Mouse (Mus musculus) liver, adult 2 months (tissue): ENCODE measurements around the gene Zfp715. TPM values are rescaled to one million over a fixed set of nuclear protein-coding genes. Genes with fewer than 3 reads are reported as not detected.

Experiments used
- DNase-seq: peaks from one replicate; pipeline ENCODE4 v3.0.0-alpha.2; 2011; ENCODE audit warnings: low read depth, low spot score; ENCODE audit errors: extremely low read depth
- H3K27ac ChIP-seq: fragments of 200-500 bp; replicated peaks from 2 replicates; pipeline ENCODE4 v1.5.1; 2012; ENCODE audit warnings: low read depth, mild to moderate bottlenecking, control low read depth, inconsistent platforms, low read length; ENCODE audit not compliant: insufficient read depth
- H3K27me3 ChIP-seq: fragments of 200-500 bp; 2 replicates; pipeline ENCODE4 v1.6.1; 2012; ENCODE audit warnings: mild to moderate bottlenecking, moderate library complexity, low read length, inconsistent platforms; ENCODE audit not compliant: control insufficient read depth, insufficient read depth
- H3K36me3 ChIP-seq: fragments of 200-500 bp; 2 replicates; pipeline ENCODE4 v1.6.1; 2012; ENCODE audit warnings: low read length, inconsistent platforms; ENCODE audit not compliant: control insufficient read depth, insufficient read depth
- H3K4me1 ChIP-seq: fragments of 200-500 bp; 2 replicates; pipeline ENCODE4 v1.6.1; 2011; ENCODE audit warnings: low read length; ENCODE audit not compliant: control insufficient read depth, insufficient read depth
- H3K4me3 ChIP-seq: fragments of 200-500 bp; 2 replicates; pipeline ENCODE4 v1.5.1; 2011; ENCODE audit warnings: low read depth, mild to moderate bottlenecking, control low read depth, low read length, moderate library complexity; ENCODE audit not compliant: insufficient read depth
- H3K79me2 ChIP-seq: fragments of 200-500 bp; 2 replicates; pipeline ENCODE4 v1.6.1; 2012; ENCODE audit warnings: inconsistent platforms, mild to moderate bottlenecking, low read length, moderate library complexity; ENCODE audit not compliant: control insufficient read depth, insufficient read depth
- H3K9ac ChIP-seq: fragments of 200-500 bp; 2 replicates; pipeline ENCODE4 v1.6.1; 2012; ENCODE audit warnings: low read depth, mild to moderate bottlenecking, control low read depth, inconsistent platforms, low read length
- CTCF ChIP-seq: fragments of 200-500 bp; IDR thresholded peaks from 2 replicates; pipeline ENCODE4 v1.5.1; 2011; ENCODE audit warnings: low read depth, low read length, control low read depth
- POLR2A ChIP-seq: fragments of 200-500 bp; IDR thresholded peaks from 2 replicates; pipeline ENCODE4 v1.6.1; 2011; ENCODE audit warnings: low read length, control low read depth; ENCODE audit not compliant: insufficient read depth; ENCODE audit errors: extremely low read depth
- WGBS: fragments of 180-500 bp; shearing (Covaris S2); methylation state at CpG from one replicate; pipeline ENCODE4 v1.1.7; 2018; 5-methylcytosine and 5-hydroxymethylcytosine counted together
- polyA plus RNA-seq: library from polyadenylated mRNA; depleted of rRNA; stranded (reverse); fragments of >200 nt; gene quantifications from 2 replicates; pipeline ENCODE4 v1.2.3, GENCODE M21; 2012; rRNA removed
- total RNA-seq: library from RNA; depleted of rRNA; stranded (reverse); fragments of >200 nt; gene quantifications from 2 replicates; pipeline ENCODE4 v1.2.3, GENCODE M21; 2014; rRNA removed

Gene Zfp715
- total RNA-seq: 12.1 and 12.2 TPM in 2 replicates
- polyA plus RNA-seq: 1.7 and 1.8 TPM in 2 replicates

DNA sequence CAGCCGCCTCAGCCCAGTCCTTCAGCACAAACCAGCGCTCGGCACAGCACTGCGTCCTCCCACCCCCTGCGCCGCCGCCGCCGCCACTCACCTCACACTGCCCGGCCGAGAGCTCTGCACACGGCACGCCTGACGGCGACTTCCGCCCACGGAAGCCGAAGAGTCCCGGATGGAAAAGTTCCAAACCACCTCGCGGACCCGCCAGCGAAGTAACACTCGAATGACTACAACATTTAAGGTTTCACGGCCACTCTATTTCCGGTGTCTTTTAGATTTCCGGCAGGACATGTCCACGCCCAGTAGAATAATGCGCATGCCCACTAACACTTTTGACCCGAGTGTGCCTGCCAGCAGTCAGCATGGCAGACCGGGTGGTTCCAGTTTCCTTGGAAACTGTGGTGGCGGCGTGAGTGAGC lies at the start of gene Zfp715:
Gene Zfp715, minus strand, starts transcription at position 282 of the 416 bp plus-strand sequence.
- Histone ChIP-seq H3K36me3 (peaks cover 24% of the 10 kb centered on the region), H3K27ac (peak within 1 kb of the TSS; percentile 66), H3K4me3 (peak within 1 kb of the TSS; percentile 84), H3K27me3 (no peaks in the 10 kb centered on the region), H3K9ac (peak within 1 kb of the TSS; percentile 90), H3K79me2 (peaks cover 3% of the 10 kb centered on the region; the same call in 1 of the 2 replicates), H3K4me1 (peaks cover 4% of the 10 kb centered on the region; the same call in 1 of the 2 replicates)
- DNase-seq: peak; percentile 95
- WGBS: 1% methylated on average over 30 of the region's 33 CpGs
- TF ChIP-seq POLR2A: no peak
- TF ChIP-seq CTCF: no peak

DNA sequence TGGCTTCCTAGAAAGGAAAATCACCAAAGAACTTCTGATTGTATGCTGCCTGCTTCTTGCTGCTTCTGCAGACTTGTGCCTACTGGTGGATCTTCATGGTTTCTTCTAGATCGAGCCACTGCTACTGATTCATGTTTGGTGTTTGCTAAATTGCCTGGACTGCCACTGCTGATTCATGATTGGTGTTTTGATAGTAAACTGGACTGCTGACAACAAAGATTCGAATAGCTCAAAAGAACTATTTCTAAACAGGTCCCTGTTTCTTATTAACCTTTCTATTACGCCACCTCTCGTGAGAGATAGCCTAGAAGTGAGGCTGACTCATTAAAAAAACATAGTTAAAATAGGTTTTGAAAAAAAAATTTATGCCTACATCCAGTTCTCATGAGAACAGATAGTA lies 48.9 kb upstream of the Zfp715 start:
- 19% methylated on average over 4 of the region's 4 CpGs for WGBS
- peak; percentile 92 for DNase-seq

DNA sequence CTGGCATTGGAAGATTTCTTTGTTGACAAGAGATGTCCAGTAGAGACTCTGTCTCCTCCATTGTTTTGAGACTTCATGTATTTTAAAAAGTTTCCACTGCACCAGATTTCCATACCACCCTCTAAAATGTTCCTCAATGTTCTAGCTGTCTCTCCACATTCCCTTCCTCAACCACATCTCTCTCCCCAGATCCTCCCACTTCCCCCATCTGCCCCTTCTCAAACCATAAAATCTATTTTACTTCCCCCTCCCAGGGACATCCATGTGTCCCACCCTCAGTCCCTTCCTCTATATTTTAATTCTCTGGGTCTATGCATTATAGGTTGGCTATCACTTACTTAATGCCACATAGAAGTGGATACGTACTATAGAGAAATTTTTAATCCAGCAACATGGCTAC lies 48.3 kb upstream of the Zfp715 start:
- no peaks in the 10 kb centered on the region for H3K36me3 ChIP-seq
- 92% methylated on average over 1 of the region's 1 CpGs for WGBS
- no peak overlapping the region for H3K27ac ChIP-seq
- peaks cover 8% of the 10 kb centered on the region; the same call in 1 of the 2 replicates for H3K4me1 ChIP-seq
- no peaks in the 10 kb centered on the region for H3K79me2 ChIP-seq
- no peak for DNase-seq
- TF ChIP-seq POLR2A (no peak), CTCF (no peak)
- no peaks in the 10 kb centered on the region for H3K27me3 ChIP-seq
- H3K4me3 ChIP-seq: no peak overlapping the region
- H3K9ac ChIP-seq: no peak overlapping the region

More for the DNA sequence above, 48.9 kb upstream of the Zfp715 start:
- Histone ChIP-seq H3K27ac (no peak overlapping the region), H3K27me3 (no peaks in the 10 kb centered on the region), H3K9ac (no peak overlapping the region), H3K79me2 (no peaks in the 10 kb centered on the region), H3K36me3 (no peaks in the 10 kb centered on the region), H3K4me1 (peaks cover 8% of the 10 kb centered on the region; the same call in 1 of the 2 replicates), H3K4me3 (no peak overlapping the region)
- TF ChIP-seq POLR2A (no peak), CTCF (no peak)

DNA sequence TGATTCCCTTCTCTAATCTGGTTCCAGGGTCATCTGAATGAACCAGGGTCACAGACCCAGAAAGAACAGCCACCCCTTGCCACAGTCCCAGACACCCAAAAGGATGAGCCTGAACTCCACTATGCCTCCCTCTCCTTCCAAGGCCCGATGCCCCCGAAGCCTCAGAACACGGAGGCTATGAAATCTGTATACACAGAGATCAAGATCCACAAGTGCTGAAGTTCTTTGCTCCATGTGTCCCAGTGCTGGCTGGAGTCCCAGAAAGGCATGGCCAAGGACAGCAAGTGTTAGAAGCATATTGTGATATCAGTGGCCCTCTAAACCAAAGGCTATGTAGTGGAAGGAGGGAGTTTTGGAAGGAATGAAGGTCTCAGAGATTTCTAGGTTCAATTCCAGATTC lies 45.5 kb upstream of the Zfp715 start:
- H3K27me3 ChIP-seq: no peaks in the 10 kb centered on the region
- no peak for TF ChIP-seq POLR2A
- TF ChIP-seq CTCF: no peak
- H3K36me3 ChIP-seq: no peaks in the 10 kb centered on the region
- no peak overlapping the region for H3K27ac ChIP-seq
- H3K9ac ChIP-seq: no peak overlapping the region
- DNase-seq: peak; percentile 83
- peaks cover 8% of the 10 kb centered on the region; the same call in 1 of the 2 replicates for H3K4me1 ChIP-seq
- no peaks in the 10 kb centered on the region for H3K79me2 ChIP-seq
- WGBS: 29% methylated on average over 3 of the region's 3 CpGs
- H3K4me3 ChIP-seq: no peak overlapping the region

DNA sequence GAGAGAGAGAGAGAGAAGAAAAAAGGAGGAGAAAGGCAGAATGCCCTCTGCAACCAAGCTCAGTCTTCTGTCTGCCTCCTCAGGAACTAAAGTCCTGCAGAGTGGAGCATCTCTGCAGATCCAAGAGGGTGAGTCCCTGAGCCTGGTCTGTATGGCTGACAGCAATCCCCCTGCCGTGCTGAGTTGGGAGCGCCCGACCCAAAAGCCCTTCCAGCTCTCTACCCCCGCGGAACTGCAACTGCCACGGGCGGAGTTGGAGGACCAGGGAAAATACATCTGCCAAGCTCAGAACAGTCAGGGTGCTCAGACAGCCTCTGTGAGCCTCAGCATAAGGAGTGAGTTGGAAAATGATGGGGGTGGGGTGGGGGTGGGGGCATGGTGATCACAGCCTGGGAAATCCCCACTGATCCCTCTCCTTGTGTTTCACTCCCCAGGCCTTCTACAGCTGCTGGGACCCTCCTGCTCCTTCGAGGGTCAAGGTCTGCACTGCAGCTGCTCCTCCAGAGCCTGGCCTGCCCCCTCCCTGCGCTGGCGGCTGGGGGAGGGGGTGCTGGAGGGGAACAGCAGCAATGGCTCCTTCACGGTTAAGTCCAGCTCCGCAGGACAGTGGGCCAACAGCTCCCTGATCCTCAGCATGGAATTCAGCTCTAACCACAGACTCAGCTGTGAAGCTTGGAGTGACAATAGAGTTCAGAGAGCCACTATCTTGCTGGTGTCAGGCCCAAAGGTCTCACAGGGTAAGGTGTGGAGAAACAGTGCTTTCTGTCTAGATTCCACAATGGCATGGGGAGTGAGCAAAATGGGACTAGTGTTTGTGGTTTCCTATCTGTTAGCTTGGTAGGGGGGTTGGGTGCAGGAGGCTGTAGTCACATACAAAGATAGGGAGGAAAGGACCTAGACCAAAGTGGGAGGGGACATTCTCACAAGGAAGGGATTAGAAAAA lies 42.1 kb upstream of the Zfp715 start:
- peaks cover 4% of the 10 kb centered on the region; the same call in 1 of the 2 replicates for H3K4me1 ChIP-seq
- TF ChIP-seq POLR2A (no peak), CTCF (no peak)
- no peak overlapping the region for H3K9ac ChIP-seq
- H3K4me3 ChIP-seq: no peak overlapping the region
- no peak overlapping the region for H3K27ac ChIP-seq
- H3K36me3 ChIP-seq: no peaks in the 10 kb centered on the region
- no peaks in the 10 kb centered on the region for H3K27me3 ChIP-seq
- WGBS: 45% methylated on average over 12 of the region's 12 CpGs
- H3K79me2 ChIP-seq: no peaks in the 10 kb centered on the region
- DNase-seq: no peak
